Mouse (Mus musculus) testis, adult 2 months (tissue): ENCODE results near the gene Lgmn. TPM values are rescaled to one million over a fixed set of nuclear protein-coding genes. Genes with fewer than 3 reads are reported as not detected.

ENCODE experiments used
- H3K27ac ChIP-seq: fragments of 200-500 bp; 2 replicates; pipeline ENCODE4 v1.5.1; 2012; ENCODE audit warnings: low read depth, low read length; ENCODE audit not compliant: control insufficient read depth, insufficient read depth
- H3K27me3 ChIP-seq: fragments of 200-500 bp; 2 replicates; pipeline ENCODE4 v1.6.1; 2012; ENCODE audit warnings: mild to moderate bottlenecking, low read length, moderate library complexity; ENCODE audit not compliant: control insufficient read depth, insufficient read depth
- H3K36me3 ChIP-seq: fragments of 200-500 bp; 2 replicates; pipeline ENCODE4 v1.6.1; 2012; ENCODE audit warnings: mild to moderate bottlenecking, low read length; ENCODE audit not compliant: control insufficient read depth, insufficient read depth
- H3K4me1 ChIP-seq: fragments of 200-500 bp; 2 replicates; pipeline ENCODE4 v1.6.1; 2012; ENCODE audit warnings: low read length; ENCODE audit not compliant: control insufficient read depth, insufficient read depth
- H3K4me3 ChIP-seq: fragments of 200-500 bp; 2 replicates; pipeline ENCODE4 v1.5.1; 2012; ENCODE audit warnings: low read depth, mild to moderate bottlenecking, low read length, moderate library complexity, mixed read lengths; ENCODE audit not compliant: control insufficient read depth
- CTCF ChIP-seq: fragments of 200-500 bp; IDR thresholded peaks from 2 replicates; pipeline ENCODE4 v1.5.1; 2012; ENCODE audit warnings: low read depth, mild to moderate bottlenecking, inconsistent platforms, low read length, moderate library complexity; ENCODE audit not compliant: control insufficient read depth, insufficient read depth, insufficient replicate concordance
- POLR2A ChIP-seq: fragments of 200-500 bp; IDR thresholded peaks from 2 replicates; pipeline ENCODE4 v1.6.1; 2012; ENCODE audit warnings: low read depth, mild to moderate bottlenecking, inconsistent platforms, low read length, moderate library complexity; ENCODE audit not compliant: control insufficient read depth
- polyA plus RNA-seq: library from polyadenylated mRNA; depleted of rRNA; stranded (reverse); fragments of >200 nt; gene quantifications from 2 replicates; pipeline ENCODE4 v1.2.3, GENCODE M21; 2012

Lgmn gene
- polyA plus RNA-seq, 1 experiment = 39.5 TPM

DNA sequence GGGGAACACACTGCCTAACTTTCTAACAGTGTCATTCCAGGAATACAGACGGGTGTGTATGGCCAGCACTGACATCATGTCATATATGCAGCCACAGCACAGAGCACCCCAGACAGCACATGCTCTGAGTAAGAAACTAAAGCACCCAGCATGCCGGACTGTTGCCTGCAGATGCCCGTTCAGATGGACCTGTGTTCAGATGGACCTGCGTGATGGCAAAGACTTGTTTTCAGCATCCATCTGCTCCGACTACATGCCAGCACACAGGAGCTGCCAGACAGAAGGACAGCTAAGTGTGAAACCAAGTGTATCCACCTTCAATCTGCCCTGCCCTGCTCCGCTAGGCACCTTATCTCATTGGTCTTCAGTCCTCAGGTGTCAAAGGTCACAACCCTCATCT is 24.9 kb downstream of the Lgmn start:
- no peak overlapping the region for H3K27ac ChIP-seq
- TF ChIP-seq POLR2A (no peak), CTCF (no peak)
- no peaks in the 10 kb centered on the region for H3K36me3 ChIP-seq
- no peak overlapping the region for H3K4me3 ChIP-seq
- H3K27me3 ChIP-seq = no peaks in the 10 kb centered on the region
- H3K4me1 ChIP-seq = no peaks in the 10 kb centered on the region

DNA sequence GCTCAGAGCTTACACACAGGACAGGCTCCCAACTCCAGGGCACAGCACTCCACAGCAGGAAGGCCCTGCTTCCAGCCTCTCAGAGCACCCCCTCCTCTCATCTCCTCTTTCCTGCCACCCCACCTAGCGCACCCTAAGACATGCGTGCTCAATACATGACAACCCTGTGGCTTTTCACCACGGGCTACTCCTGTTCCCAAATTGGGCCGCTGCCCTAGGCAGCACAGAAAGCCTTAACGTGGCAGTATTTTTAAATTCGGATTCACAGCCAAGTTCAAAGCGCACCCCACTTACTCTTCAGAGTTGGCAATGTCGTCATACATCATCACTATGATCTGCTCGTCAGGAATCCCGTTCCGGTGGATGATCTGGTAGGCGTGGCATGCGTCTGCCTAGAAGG is 26.4 kb downstream of the Lgmn start:
- Histone ChIP-seq H3K27ac (no peak overlapping the region), H3K36me3 (no peaks in the 10 kb centered on the region), H3K27me3 (no peaks in the 10 kb centered on the region), H3K4me3 (no peak overlapping the region), H3K4me1 (no peaks in the 10 kb centered on the region)
- no peak for TF ChIP-seq POLR2A
- TF ChIP-seq CTCF = no peak

DNA sequence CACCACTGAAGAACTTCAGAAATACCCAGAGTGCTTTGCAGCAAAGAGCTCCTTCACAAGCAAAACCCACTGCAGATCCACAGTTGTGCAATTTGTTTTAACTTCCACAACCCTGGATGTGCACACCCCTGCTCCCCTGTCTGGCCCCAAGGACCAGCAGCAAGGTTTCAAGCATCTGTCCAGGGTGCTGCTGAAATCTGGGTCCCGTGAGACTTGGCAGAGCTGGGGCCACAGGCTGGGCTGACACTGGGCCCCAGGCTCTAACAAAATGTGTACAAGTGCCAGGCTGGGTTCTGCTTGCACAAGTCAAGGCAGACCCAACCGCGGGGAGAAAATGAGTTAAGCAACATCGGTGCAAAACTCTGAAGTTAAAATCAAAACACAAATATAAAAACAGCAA is 41.0 kb downstream of the Lgmn start:
- H3K4me3 ChIP-seq = no peak overlapping the region

DNA sequence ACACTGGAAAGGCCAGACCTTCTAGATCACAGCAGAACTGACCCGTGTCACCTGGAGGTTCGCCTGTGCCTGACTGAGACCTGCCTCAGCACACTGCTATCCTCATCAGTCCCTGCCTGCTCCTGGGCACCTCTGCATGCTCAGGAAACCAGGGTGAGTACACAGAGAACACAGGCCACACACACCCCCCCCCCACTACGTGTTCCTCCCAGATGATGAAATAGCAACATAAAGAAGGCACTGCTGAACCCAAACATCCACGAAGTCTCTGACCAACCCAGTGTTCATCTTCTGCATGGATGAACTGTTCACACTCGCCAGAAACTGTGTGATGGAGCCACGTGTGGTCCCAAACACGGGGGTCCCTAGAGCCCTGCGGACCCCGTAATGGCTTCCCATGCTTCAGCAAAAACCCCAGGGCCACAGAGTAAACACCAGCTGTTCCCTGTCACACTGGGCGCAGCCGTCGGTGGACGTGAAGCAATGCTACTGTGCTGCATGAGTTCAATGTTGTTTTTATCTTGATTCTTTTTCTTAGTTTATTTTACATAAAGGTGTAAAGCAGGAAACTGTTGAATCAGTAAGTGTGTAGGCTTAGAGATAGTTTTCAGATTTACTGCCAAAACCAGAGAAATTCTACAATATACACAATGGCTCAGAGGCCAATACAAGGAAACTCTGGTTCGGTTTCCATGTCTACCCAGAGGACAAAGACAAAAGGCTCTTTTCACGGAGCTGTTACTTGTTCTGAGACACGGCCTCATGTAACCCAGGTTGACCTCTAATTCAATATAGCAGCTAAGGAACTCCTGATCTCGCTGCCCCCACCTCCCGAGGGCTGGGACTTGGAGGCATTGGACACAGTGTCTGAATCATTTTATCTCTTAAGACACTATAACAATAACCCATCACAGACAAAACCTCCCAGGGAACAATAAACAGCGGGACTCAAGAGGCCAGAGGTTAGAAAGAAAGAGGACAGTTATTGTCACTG is 43.3 kb downstream of the Lgmn start:
- Histone ChIP-seq H3K4me1 (peaks cover 2% of the 10 kb centered on the region; the same call in 1 of the 2 replicates), H3K27me3 (no peaks in the 10 kb centered on the region), H3K36me3 (no peaks in the 10 kb centered on the region), H3K4me3 (no peak overlapping the region), H3K27ac (no peak overlapping the region)
- TF ChIP-seq CTCF (no peak), POLR2A (no peak)

More for the DNA sequence above, 41.0 kb downstream of the Lgmn start:
- peaks cover 2% of the 10 kb centered on the region; the same call in 1 of the 2 replicates for H3K4me1 ChIP-seq
- TF ChIP-seq CTCF (no peak), POLR2A (no peak)
- no peaks in the 10 kb centered on the region for H3K27me3 ChIP-seq
- H3K27ac ChIP-seq = no peak overlapping the region
- no peaks in the 10 kb centered on the region for H3K36me3 ChIP-seq

DNA sequence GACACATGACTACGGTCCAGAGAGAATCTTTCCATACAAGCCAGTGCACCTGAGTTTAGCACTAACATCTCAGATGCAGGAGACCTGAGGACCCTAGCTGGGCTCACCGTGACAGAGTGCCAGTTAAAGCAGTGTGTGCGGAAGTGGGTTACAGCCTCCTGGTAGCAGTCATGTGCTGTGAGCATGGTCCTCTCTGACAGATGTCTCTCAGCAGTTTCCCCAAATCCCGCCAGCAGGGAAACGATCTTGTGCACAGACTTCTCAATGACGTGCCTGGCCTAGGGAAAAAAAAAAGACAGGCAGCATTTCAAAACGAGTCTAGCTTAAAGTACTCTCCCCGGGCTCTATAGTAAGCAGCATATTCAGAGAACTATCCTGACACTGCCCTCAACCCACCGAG is 44.1 kb downstream of the Lgmn start:
- no peaks in the 10 kb centered on the region for H3K27me3 ChIP-seq
- TF ChIP-seq POLR2A = no peak
- TF ChIP-seq CTCF = no peak
- no peak overlapping the region for H3K4me3 ChIP-seq
- no peaks in the 10 kb centered on the region for H3K36me3 ChIP-seq
- no peak overlapping the region for H3K27ac ChIP-seq
- peaks cover 2% of the 10 kb centered on the region; the same call in 1 of the 2 replicates for H3K4me1 ChIP-seq

DNA sequence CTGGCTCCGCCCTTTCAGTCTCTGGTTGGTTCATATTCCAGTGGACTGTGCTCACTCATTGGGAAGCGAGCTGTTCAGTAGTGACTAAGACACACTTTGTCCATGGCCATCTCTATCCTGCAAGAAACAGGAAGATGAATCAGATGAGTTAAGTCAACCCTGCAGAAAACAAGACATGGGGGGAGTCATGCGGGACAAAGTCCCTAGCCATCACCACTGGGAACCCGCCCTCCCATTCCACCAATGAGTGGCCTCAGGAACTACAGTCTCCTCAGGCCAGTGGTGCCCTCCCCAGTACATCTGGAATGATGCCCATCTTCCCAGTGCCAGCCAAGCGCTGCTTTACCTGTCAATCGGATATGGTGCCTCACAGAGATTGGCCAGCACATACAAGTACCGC is 45.1 kb downstream of the Lgmn start:
- Histone ChIP-seq H3K36me3 (no peaks in the 10 kb centered on the region), H3K27me3 (no peaks in the 10 kb centered on the region), H3K4me3 (no peak overlapping the region), H3K27ac (no peak overlapping the region), H3K4me1 (peaks cover 2% of the 10 kb centered on the region; the same call in 1 of the 2 replicates)
- no peak for TF ChIP-seq CTCF
- TF ChIP-seq POLR2A = no peak

DNA sequence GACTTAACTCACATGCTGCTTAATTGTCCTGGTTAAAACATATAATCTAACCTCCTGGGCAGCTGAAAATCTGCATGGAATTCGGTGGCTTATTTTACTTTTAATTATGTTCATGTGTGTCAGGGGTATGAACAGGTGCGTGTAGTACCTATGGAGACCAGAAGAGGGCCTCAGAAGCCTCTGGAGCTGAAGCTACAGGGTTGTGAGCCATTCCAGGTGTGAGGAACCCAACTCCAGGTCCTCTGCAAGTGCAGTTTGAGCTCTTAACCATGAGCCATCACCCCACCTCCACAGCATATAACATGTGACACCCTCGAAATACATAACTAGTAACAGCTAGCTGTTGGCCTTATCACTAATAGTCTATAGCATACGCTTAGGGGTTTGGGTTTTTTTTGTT is 47.6 kb downstream of the Lgmn start:
- H3K27me3 ChIP-seq = no peaks in the 10 kb centered on the region
- TF ChIP-seq POLR2A = no peak
- peak; percentile 34; the same call in 1 of the 2 replicates for TF ChIP-seq CTCF
- H3K4me3 ChIP-seq = no peak overlapping the region
- no peaks in the 10 kb centered on the region for H3K36me3 ChIP-seq
- peaks cover 2% of the 10 kb centered on the region; the same call in 1 of the 2 replicates for H3K4me1 ChIP-seq
- H3K27ac ChIP-seq = no peak overlapping the region
